Mouse (Mus musculus): ENCODE measurements around the gene Adamts17.

- TF ChIP-seq CTCF (IDR thresholded peaks at IDR 0.05; ENCODE audit: low read depth, low read length), result no peak
- TF ChIP-seq GATA1 (IDR thresholded peaks at IDR 0.05; ENCODE audit: borderline replicate concordance, low read length), result no peak
These were observed 19.7 kb downstream of the Adamts17 start for GRCm38 (mm10) chr7:66859220-66859619.
